In the genomic region with DNA sequence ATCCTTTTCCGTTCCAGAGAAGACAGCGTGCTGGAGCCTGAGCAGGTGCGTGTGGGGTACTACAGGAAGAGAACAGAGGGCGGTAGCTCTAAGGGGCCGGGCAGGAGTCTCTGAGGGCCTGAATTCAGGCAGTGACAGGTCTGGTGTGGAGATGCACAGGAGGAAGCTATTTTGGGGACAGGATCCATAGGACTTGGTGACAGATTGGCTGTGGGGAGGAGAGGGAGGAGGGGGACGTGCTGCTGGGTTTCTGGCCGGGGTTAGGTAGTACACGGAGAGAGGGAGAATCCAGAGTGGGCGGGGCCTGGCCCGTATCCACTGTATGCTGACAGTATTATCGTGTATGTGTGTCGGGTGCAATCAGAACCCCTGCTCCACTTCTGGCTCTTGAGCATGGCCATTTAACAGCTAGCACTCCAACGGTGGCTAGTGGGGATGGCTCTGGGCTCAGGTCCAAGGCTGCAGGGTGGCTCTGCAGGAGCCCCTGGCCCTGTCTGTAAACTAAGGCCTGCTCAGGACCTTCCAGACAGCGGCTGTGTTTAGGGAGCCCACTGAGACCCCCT, we compare ENCODE assay signal across 7 mouse cellular contexts. TPM values are rescaled to one million over a fixed set of nuclear protein-coding genes. Genes with fewer than 3 reads are reported as not detected.
DNase-seq lines count a peak whose midpoint lies in the region; ATAC-seq lines count a peak whose summit lies in the region.

No protein-coding gene starts in this region.

- no peaks in the 10 kb centered on the region for H3K9me3 ChIP-seq in hindbrain, embryonic 14.5 days (ENCODE audit: control insufficient read depth, low read length)
- H3K9me3 ChIP-seq in midbrain, embryonic 13.5 days, result no peaks in the 10 kb centered on the region

- H3K4me2 ChIP-seq in hindbrain, embryonic 14.5 days (replicated peaks), result peak overlapping the region; percentile 25
- peak overlapping the region; percentile 37 for H3K4me2 ChIP-seq in midbrain, embryonic 13.5 days (replicated peaks)

- peak; percentile 77 for ATAC-seq in frontal cortex, adult (ENCODE audit: low TSS enrichment)
- peak; percentile 84 for ATAC-seq in hindbrain, embryonic 14.5 days (ENCODE audit: low FRiP score)
- peak; percentile 75 for ATAC-seq in midbrain, embryonic 13.5 days
- ATAC-seq in CD4-positive, CD25-positive, alpha-beta regulatory T cell, adult 4 months, result no peak

- no peak overlapping the region for H3K9ac ChIP-seq in hindbrain, embryonic 14.5 days
- H3K9ac ChIP-seq in midbrain, embryonic 13.5 days (replicated peaks), result no peak overlapping the region; the same call in 1 of the 2 replicates

- H3K4me1 ChIP-seq in hindbrain, embryonic 14.5 days (replicated peaks; ENCODE audit: control insufficient read depth, insufficient read depth, low read length), result peaks cover 10% of the 10 kb centered on the region
- peaks cover 15% of the 10 kb centered on the region for H3K4me1 ChIP-seq in midbrain, embryonic 13.5 days (replicated peaks)

- H3K4me3 ChIP-seq in hindbrain, embryonic 14.5 days (replicated peaks; ENCODE audit: low read length), result no peak overlapping the region
- H3K4me3 ChIP-seq in midbrain, embryonic 13.5 days (replicated peaks), result no peak overlapping the region

- H3K27me3 ChIP-seq in hindbrain, embryonic 14.5 days (ENCODE audit: control insufficient read depth, insufficient read depth, low read length), result peaks cover 12% of the 10 kb centered on the region
- peaks cover 14% of the 10 kb centered on the region for H3K27me3 ChIP-seq in midbrain, embryonic 13.5 days

- peak overlapping the region; percentile 16; the same call in 1 of the 2 replicates for H3K27ac ChIP-seq in hindbrain, embryonic 14.5 days
- H3K27ac ChIP-seq in midbrain, embryonic 13.5 days, result no peak overlapping the region; the same call in 1 of the 2 replicates

- DNase-seq in Muller cell, postnatal 12 days (ENCODE audit: inconsistent ontology term), result peak; percentile 58
- DNase-seq in brain, adult 2 months (ENCODE audit: low read depth, low spot score), result peak; percentile 99
- peak; percentile 42 for DNase-seq in hindbrain, embryonic 14.5 days (ENCODE audit: low spot score)
- no peak for DNase-seq in ovary, postnatal 36 days (ENCODE audit: low spot score)

- H3K36me3 ChIP-seq in hindbrain, embryonic 14.5 days (replicated peaks; ENCODE audit: control insufficient read depth, insufficient read depth), result no peaks in the 10 kb centered on the region
- no peaks in the 10 kb centered on the region for H3K36me3 ChIP-seq in midbrain, embryonic 13.5 days

- 11% methylated on average over 14 of the region's 14 CpGs for WGBS in hindbrain, embryonic 14.5 days
- WGBS in midbrain, embryonic 13.5 days, result 21% methylated on average over 14 of the region's 14 CpGs

RNA-seq across cellular contexts. Expression of a gene that starts 7.8 kb away (rescaled TPM):
- 17.2 and 20.3 TPM in 2 replicates for polyA plus RNA-seq in hindbrain, embryonic 14.5 days (2014; fragmentation: Nextera tagmentation; extraction: Ambion mirVana)
- polyA plus RNA-seq in midbrain, embryonic 13.5 days (2015; fragmentation: Nextera tagmentation; extraction: Ambion mirVana), result 2.8 and 3.0 TPM in 2 replicates
- polyA plus RNA-seq in CD4-positive, CD25-positive, alpha-beta regulatory T cell, adult 4 months (2017; shearing (Covaris generic)), result not detected
